Mouse (Mus musculus) MEL (cell line): ENCODE data around the gene Pfkfb4.

Source experiments
- CTCF ChIP-seq, 3 experiments: IDR thresholded peaks in 2 of 3; conservative IDR thresholded peaks in 1 of 3; 2 replicates each; pipeline ENCODE4 v1.5.1; 2011 to 2012; ENCODE audit warnings: low read length in 3 of 3, low read depth in 2 of 3, mild to moderate bottlenecking in 2 of 3, improper control_type of control experiment in 1 of 3, inconsistent platforms in 1 of 3, mixed read lengths in 1 of 3, moderate library complexity in 1 of 3; ENCODE audit not compliant: control insufficient read depth in 1 of 3, insufficient read depth in 1 of 3, poor library complexity in 1 of 3, severe bottlenecking in 1 of 3
- E2F4 ChIP-seq: IDR thresholded peaks from 2 replicates; pipeline ENCODE4 v1.6.1; 2011; ENCODE audit warnings: low read depth, low read length, improper control_type of control experiment, borderline replicate concordance
- EP300 ChIP-seq, 2 experiments: IDR thresholded peaks; 2 replicates each; pipeline ENCODE4 v1.6.1; 2011; ENCODE audit warnings: improper control_type of control experiment in 2 of 2, low read length in 2 of 2, low read depth in 1 of 2, mild to moderate bottlenecking in 1 of 2
- MAX ChIP-seq: IDR thresholded peaks from 2 replicates; pipeline ENCODE4 v1.6.1; 2011; ENCODE audit warnings: low read length, improper control_type of control experiment
- MAZ ChIP-seq: IDR thresholded peaks from 2 replicates; pipeline ENCODE4 v1.6.1; 2012; ENCODE audit warnings: low read depth, mild to moderate bottlenecking, inconsistent platforms, low read length, improper control_type of control experiment
- MXI1 ChIP-seq: IDR thresholded peaks from 2 replicates; pipeline ENCODE4 v1.6.1; 2011; ENCODE audit warnings: mild to moderate bottlenecking, low read depth, low read length, improper control_type of control experiment
- POLR2A ChIP-seq, 2 experiments: IDR thresholded peaks; 2 replicates each; pipeline ENCODE4 v1.6.1; 2011 to 2012; ENCODE audit warnings: low read length in 2 of 2, mild to moderate bottlenecking in 2 of 2, control low read depth in 1 of 2, improper control_type of control experiment in 1 of 2, low read depth in 1 of 2, moderate library complexity in 1 of 2; ENCODE audit not compliant: control insufficient read depth in 1 of 2, insufficient read depth in 1 of 2, poor library complexity in 1 of 2
- SIN3A ChIP-seq: IDR thresholded peaks from 2 replicates; pipeline ENCODE4 v1.6.1; 2012; ENCODE audit warnings: low read length, improper control_type of control experiment, inconsistent platforms
- SMC3 ChIP-seq: IDR thresholded peaks from 2 replicates; pipeline ENCODE4 v1.6.1; 2011; ENCODE audit warnings: low read depth, low read length, improper control_type of control experiment
- ZKSCAN1 ChIP-seq: IDR thresholded peaks from 2 replicates; pipeline ENCODE4 v1.6.1; 2012; ENCODE audit warnings: low read depth, mild to moderate bottlenecking, inconsistent platforms, low read length, improper control_type of control experiment, moderate library complexity

DNA sequence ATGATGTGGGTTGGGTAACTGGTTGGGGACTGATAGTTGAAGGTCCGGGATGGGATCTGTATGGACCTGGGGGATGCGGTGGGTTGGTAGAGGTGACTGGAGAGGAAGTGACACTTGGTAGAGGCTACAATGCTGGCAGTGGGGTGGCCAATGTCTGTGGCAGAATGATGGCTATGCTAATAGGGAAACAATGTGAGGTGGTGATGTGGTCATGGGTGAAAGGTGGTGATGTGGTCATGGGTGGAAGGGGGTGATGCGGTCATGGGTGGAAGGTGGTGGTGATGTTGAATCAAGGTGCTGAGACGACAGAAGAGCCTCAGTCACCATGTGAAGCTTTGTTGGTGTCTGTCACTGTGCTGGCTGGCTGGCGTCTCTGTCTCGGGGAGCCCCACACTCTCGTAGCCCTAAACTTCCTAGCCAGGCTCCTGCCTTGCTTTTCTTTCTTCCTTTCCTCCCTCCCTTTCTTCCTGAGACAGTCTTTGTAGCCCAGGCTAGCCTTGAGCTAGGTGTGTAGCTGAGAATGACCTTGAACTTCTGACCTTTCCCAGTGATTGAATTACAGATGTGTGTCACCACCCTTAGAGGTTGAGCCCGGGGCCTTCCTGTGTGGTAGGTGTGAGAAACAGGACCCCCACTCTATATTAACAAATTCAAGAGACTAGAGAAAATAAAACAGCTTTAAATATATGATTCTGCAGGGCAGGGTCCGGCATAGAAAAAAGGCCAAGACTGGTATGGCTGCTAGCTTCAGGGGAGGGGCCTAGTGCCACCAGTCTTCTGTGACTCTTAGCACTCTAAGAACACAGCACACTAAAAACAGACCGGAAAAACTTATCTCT is 60.3 kb downstream of the Pfkfb4 start:
- TF ChIP-seq MAZ, result no peak
- no peak for TF ChIP-seq POLR2A (IDR thresholded peaks at IDR 0.05; ENCODE audit: control insufficient read depth in 1 of 2, insufficient read depth in 1 of 2, low read depth in 1 of 2, low read length in 2 of 2, poor library complexity in 1 of 2)
- no peak for TF ChIP-seq MAX
- no peak for TF ChIP-seq CTCF (IDR thresholded peaks at IDR 0.05 in 2 of 3, conservative IDR thresholded peaks at IDR 0.05 in 1 of 3; ENCODE audit: control insufficient read depth in 1 of 3, insufficient read depth in 1 of 3, low read depth in 2 of 3, low read length in 3 of 3, poor library complexity in 1 of 3, severe bottlenecking in 1 of 3)
- TF ChIP-seq E2F4, result no peak
- TF ChIP-seq ZKSCAN1, result no peak
- TF ChIP-seq SMC3, result no peak
- TF ChIP-seq EP300 (IDR thresholded peaks at IDR 0.05; ENCODE audit: low read depth in 1 of 2, low read length in 2 of 2), result no peak
- no peak for TF ChIP-seq MXI1
- TF ChIP-seq SIN3A, result no peak
